Mouse (Mus musculus) lung, adult 2 months (tissue): ENCODE measurements around the gene Rln3.

Experiments
- CTCF ChIP-seq: fragments of 200-500 bp; IDR thresholded peaks from 2 replicates; pipeline ENCODE4 v1.5.1; 2011; ENCODE audit warnings: mild to moderate bottlenecking, low read length, control low read depth; ENCODE audit not compliant: insufficient read depth
- POLR2A ChIP-seq: fragments of 200-500 bp; IDR thresholded peaks from 2 replicates; pipeline ENCODE4 v1.6.1; 2011; ENCODE audit warnings: low read depth, mild to moderate bottlenecking, control low read depth, low read length, borderline replicate concordance; ENCODE audit errors: extremely low read depth

- TF ChIP-seq POLR2A (no peak), CTCF (no peak)
Measured at GRCm38 (mm10) chr8:84059226-84059625, 14.4 kb upstream of the Rln3 start.
